Mouse (Mus musculus) cerebellum, adult 11 months (tissue): ENCODE measurements at regions not wholly inside any gene's neighbourhood (a gene's known extent, or its start where the extent isn't known, plus 50 kb on each side); places are given as distances from the start of the nearest gene placed in this dataset.

Source experiments
- DNase-seq: peaks from one replicate; pipeline ENCODE4 v3.0.0; 2022

GRCm38 (mm10) chr7:77632656-77633055 lies 1105.2 kb downstream of the Ntrk3 start:
- DNase-seq, result no peak

GRCm38 (mm10) chr7:77623491-77623890 lies 1114.3 kb downstream of the Ntrk3 start:
- DNase-seq, result no peak

- no peak for DNase-seq
Measured at GRCm38 (mm10) chr7:77622934-77623333, 1114.9 kb downstream of the Ntrk3 start.

- no peak for DNase-seq
Measured at GRCm38 (mm10) chr7:77572872-77573271, 1164.9 kb downstream of the Ntrk3 start.

- DNase-seq, result no peak
Measured at GRCm38 (mm10) chr7:77559095-77559494, 1178.7 kb downstream of the Ntrk3 start.

GRCm38 (mm10) chr7:77558536-77558935 lies 1179.3 kb downstream of the Ntrk3 start:
- DNase-seq, result peak; percentile 6

GRCm38 (mm10) chr7:77536890-77537289 lies 1200.9 kb downstream of the Ntrk3 start:
- no peak for DNase-seq

GRCm38 (mm10) chr7:77527906-77528305 lies 1209.9 kb downstream of the Ntrk3 start:
- no peak for DNase-seq

- no peak for DNase-seq
Measured at GRCm38 (mm10) chr7:77509586-77509985, 1228.2 kb downstream of the Ntrk3 start.

- DNase-seq, result no peak
Measured at GRCm38 (mm10) chr7:77507606-77508005, 1230.2 kb downstream of the Ntrk3 start.

GRCm38 (mm10) chr7:77502608-77503007 lies 1235.2 kb downstream of the Ntrk3 start:
- DNase-seq, result no peak

GRCm38 (mm10) chr7:77495066-77495465 lies 1242.7 kb downstream of the Ntrk3 start:
- peak; percentile 6 for DNase-seq

- no peak for DNase-seq
Measured at GRCm38 (mm10) chr7:77477519-77477918, 1247.8 kb downstream of the Agbl1 start.

- DNase-seq, result no peak
Measured at GRCm38 (mm10) chr7:77446052-77446367, 1216.3 kb downstream of the Agbl1 start.

- DNase-seq, result no peak
Measured at GRCm38 (mm10) chr7:77445352-77446051, 1215.8 kb downstream of the Agbl1 start.

GRCm38 (mm10) chr7:77441622-77442021 lies 1211.9 kb downstream of the Agbl1 start:
- DNase-seq, result no peak

- no peak for DNase-seq
Measured at GRCm38 (mm10) chr7:77413606-77414005, 1183.9 kb downstream of the Agbl1 start.
